Mouse (Mus musculus) hindbrain, embryonic 10.5 days (tissue): ENCODE measurements at regions not wholly inside any gene's neighbourhood (a gene's known extent, or its start where the extent isn't known, plus 50 kb on each side); places are given as distances from the start of the nearest gene placed in this dataset.

ENCODE experiments used
- DNase-seq: peaks from one replicate; pipeline ENCODE4 v3.0.0-alpha.2; 2017; ENCODE audit warnings: low spot score
- H3K27ac ChIP-seq: fragments of 300-500 bp; sonication (generic); 2 replicates; pipeline ENCODE4 v1.5.1; 2016; ENCODE audit warnings: mild to moderate bottlenecking, moderate library complexity
- H3K27me3 ChIP-seq: fragments of 300-500 bp; sonication (generic); 2 replicates; pipeline ENCODE4 v1.6.1; 2016; ENCODE audit warnings: mild to moderate bottlenecking; ENCODE audit not compliant: poor library complexity, insufficient read depth, severe bottlenecking
- H3K36me3 ChIP-seq: fragments of 300-500 bp; sonication (generic); 2 replicates; pipeline ENCODE4 v1.6.1; 2016; ENCODE audit warnings: mild to moderate bottlenecking, moderate library complexity
- H3K4me1 ChIP-seq: fragments of 300-500 bp; sonication (generic); replicated peaks from 2 replicates; pipeline ENCODE4 v1.6.1; 2016; ENCODE audit warnings: mild to moderate bottlenecking
- H3K4me3 ChIP-seq: fragments of 300-500 bp; sonication (generic); 2 replicates; pipeline ENCODE4 v1.5.1; 2016; ENCODE audit warnings: mild to moderate bottlenecking, moderate library complexity
- H3K9me3 ChIP-seq: fragments of 300-500 bp; sonication (generic); 2 replicates; pipeline ENCODE4 v1.6.1; 2016; ENCODE audit warnings: mild to moderate bottlenecking, moderate library complexity
- WGBS: fragments of 180-500 bp; shearing (Covaris S2); methylation state at CpG from one replicate; pipeline ENCODE4 v1.1.7; 2016; 5-methylcytosine and 5-hydroxymethylcytosine counted together

DNA sequence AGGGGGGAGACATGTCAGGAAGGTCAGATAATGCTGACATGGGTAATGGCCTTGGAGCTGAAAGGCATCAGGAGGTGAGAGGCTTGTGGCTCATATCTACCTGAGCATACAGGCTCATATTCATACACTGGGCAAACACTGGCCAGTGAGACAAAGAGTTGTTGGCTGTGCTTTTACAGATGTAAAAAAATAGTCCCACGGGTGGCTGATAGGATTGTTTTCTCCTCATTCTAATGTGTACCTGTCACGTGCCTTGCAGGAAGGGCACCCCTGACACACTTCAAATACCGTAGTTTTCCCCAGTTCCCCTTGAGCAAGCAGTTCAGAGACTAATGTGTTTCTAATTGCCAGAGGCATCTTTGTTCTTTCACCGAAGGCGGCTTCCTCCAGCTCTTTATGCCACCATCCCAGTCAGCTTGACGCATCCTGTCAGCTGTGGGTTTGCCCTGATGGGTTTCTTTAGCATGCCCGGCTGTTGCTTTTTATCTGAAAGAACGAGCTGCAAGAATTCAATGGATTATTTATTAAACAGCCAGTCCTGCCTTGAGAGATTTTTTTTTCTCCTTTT is 107.9 kb upstream of the Trpc7 start:
- Histone ChIP-seq H3K36me3 (no peaks in the 10 kb centered on the region), H3K27ac (no peak overlapping the region), H3K9me3 (no peaks in the 10 kb centered on the region), H3K4me3 (no peak overlapping the region), H3K27me3 (no peaks in the 10 kb centered on the region), H3K4me1 (peaks cover 19% of the 10 kb centered on the region)
- 26% methylated on average over 8 of the region's 8 CpGs for WGBS
- no peak for DNase-seq

GRCm38 (mm10) chr13:56992022-56992421 is 96.2 kb upstream of the Trpc7 start:
- H3K9me3 ChIP-seq = peaks cover 9% of the 10 kb centered on the region; the same call in 1 of the 2 replicates
- no peak overlapping the region for H3K4me3 ChIP-seq
- no peaks in the 10 kb centered on the region for H3K36me3 ChIP-seq
- H3K4me1 ChIP-seq = no peaks in the 10 kb centered on the region
- no peak overlapping the region for H3K27ac ChIP-seq
- DNase-seq = peak; percentile 21
- no peaks in the 10 kb centered on the region for H3K27me3 ChIP-seq

GRCm38 (mm10) chr13:56974063-56974462 is 78.3 kb upstream of the Trpc7 start:
- no peak overlapping the region for H3K27ac ChIP-seq
- H3K4me3 ChIP-seq = no peak overlapping the region
- 71% methylated on average over 3 of the region's 3 CpGs for WGBS
- DNase-seq = no peak
- H3K27me3 ChIP-seq = no peaks in the 10 kb centered on the region
- H3K4me1 ChIP-seq = no peaks in the 10 kb centered on the region
- peaks cover 12% of the 10 kb centered on the region; the same call in 1 of the 2 replicates for H3K9me3 ChIP-seq
- H3K36me3 ChIP-seq = no peaks in the 10 kb centered on the region

DNA sequence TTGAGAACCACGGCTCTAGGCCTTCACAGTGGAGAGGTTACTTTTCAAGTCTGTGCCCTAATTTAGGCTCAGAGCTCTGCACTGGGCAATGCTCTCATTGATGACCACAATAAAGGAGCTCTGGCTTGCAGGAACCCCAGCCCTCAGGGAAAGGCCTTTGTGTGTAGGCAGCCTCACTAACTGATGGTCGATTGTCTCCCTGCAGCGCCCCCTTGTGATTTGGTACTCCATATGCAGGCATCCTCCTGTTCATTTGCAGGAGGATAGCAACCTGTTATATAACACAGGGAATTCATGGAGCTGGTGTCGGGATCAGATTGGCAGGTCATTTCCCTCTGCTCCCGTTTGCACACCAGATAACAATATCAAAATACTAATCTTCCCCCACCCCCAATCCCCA is 59.6 kb upstream of the Trpc7 start:
- 48% methylated on average over 5 of the region's 5 CpGs for WGBS
- no peak overlapping the region for H3K4me3 ChIP-seq
- peak; percentile 21 for DNase-seq

DNA sequence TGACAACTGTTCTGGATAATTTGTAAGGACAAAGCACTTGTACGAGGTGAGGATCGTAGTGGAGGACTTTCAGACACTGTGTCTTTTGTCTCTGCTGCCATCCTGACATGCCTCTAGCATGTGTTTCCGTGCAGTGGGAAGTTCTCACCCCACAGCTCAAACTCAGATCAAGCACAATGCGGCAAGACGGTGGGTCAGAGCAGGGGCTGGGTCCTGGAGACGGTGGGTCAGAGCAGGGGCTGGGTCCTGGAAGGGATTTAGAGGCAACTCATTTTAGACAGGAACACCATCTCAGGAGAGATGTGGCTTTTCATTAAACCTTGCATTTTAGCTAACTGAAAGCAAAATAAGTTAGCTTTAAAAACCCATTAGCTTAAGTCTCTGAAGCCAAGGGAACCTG is 52.3 kb upstream of the Trpc7 start:
- Histone ChIP-seq H3K4me1 (no peaks in the 10 kb centered on the region), H3K9me3 (no peaks in the 10 kb centered on the region), H3K27ac (no peak overlapping the region), H3K36me3 (no peaks in the 10 kb centered on the region), H3K4me3 (no peak overlapping the region), H3K27me3 (no peaks in the 10 kb centered on the region)
- DNase-seq = no peak
- 82% methylated on average over 6 of the region's 6 CpGs for WGBS

More for the DNA sequence above, 59.6 kb upstream of the Trpc7 start:
- Histone ChIP-seq H3K36me3 (no peaks in the 10 kb centered on the region), H3K9me3 (no peaks in the 10 kb centered on the region), H3K4me1 (no peaks in the 10 kb centered on the region), H3K27me3 (no peaks in the 10 kb centered on the region), H3K27ac (no peak overlapping the region)

DNA sequence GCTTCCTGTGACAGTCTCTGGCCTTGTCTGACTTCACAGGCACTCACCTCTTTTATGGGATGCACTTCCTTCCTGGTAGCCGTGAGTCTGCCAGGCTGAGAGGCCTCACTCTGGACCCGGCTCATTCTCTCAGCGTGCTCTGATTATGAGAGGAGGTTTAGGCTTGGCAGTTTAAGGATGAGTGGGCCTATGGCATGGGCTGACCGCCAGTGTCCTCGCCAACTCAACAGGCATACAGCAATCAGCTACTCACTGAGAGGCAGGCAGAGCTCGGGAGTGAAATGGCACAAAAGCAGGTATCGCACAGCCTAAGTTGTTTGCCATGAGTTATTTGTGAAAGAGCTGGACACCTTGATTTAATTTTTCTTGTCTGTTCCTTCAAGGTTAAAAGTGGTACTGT is 51.5 kb upstream of the Trpc7 start:
- DNase-seq = no peak
- no peak overlapping the region for H3K4me3 ChIP-seq
- H3K4me1 ChIP-seq = no peaks in the 10 kb centered on the region
- H3K27me3 ChIP-seq = no peaks in the 10 kb centered on the region
- whole genome bisulfite sequencing = 90% methylated on average over 7 of the region's 7 CpGs
- H3K36me3 ChIP-seq = no peaks in the 10 kb centered on the region
- H3K9me3 ChIP-seq = no peaks in the 10 kb centered on the region
- no peak overlapping the region for H3K27ac ChIP-seq
